Mouse (Mus musculus) midbrain, embryonic 14.5 days (tissue): ENCODE results near the gene Clec2h. TPM values are rescaled to one million over a fixed set of nuclear protein-coding genes. Genes with fewer than 3 reads are reported as not detected.

ENCODE experiments used
- ATAC-seq: fragments of 200-750 bp; cut with Nextera tagmentation; 2 replicates; pipeline ENCODE4 v1.8.0; 2017; ENCODE audit warnings: moderate number of reproducible peaks, moderate library complexity; ENCODE audit not compliant: low FRiP score, low TSS enrichment
- DNase-seq: peaks from one replicate; pipeline ENCODE4 v3.0.0-alpha.2; 2015
- H3K27ac ChIP-seq: fragments of 300-500 bp; sonication (generic); replicated peaks from 2 replicates; pipeline ENCODE4 v1.5.1; 2014; ENCODE audit warnings: mild to moderate bottlenecking, low read depth, low read length, moderate library complexity
- H3K27me3 ChIP-seq: fragments of 300-500 bp; sonication (generic); 2 replicates; pipeline ENCODE4 v1.6.1; 2014; ENCODE audit warnings: low read length, control low read depth, mixed read lengths; ENCODE audit not compliant: control insufficient read depth, insufficient read depth
- H3K36me3 ChIP-seq: fragments of 300-500 bp; sonication (generic); 2 replicates; pipeline ENCODE4 v1.6.1; 2014; ENCODE audit warnings: low read length, control low read depth; ENCODE audit not compliant: control insufficient read depth, insufficient read depth
- H3K4me1 ChIP-seq: fragments of 300-500 bp; sonication (generic); 2 replicates; pipeline ENCODE4 v1.6.1; 2014; ENCODE audit warnings: mild to moderate bottlenecking, antibody characterized with exemption, low read length, control low read depth; ENCODE audit not compliant: control insufficient read depth, insufficient read depth
- H3K4me2 ChIP-seq: fragments of 300-500 bp; sonication (generic); 2 replicates; pipeline ENCODE4 v1.6.1; 2014; ENCODE audit warnings: mild to moderate bottlenecking, low read length, moderate library complexity
- H3K4me3 ChIP-seq: fragments of 300-500 bp; sonication (generic); replicated peaks from 2 replicates; pipeline ENCODE4 v1.5.1; 2014; ENCODE audit warnings: low read depth, low read length
- H3K9ac ChIP-seq: fragments of 300-500 bp; sonication (generic); replicated peaks from 2 replicates; pipeline ENCODE4 v1.6.1; 2014; ENCODE audit warnings: mild to moderate bottlenecking, low read length, moderate library complexity
- H3K9me3 ChIP-seq: fragments of 300-500 bp; sonication (generic); 2 replicates; pipeline ENCODE4 v1.6.1; 2016; ENCODE audit warnings: low read length, control low read depth, mixed read lengths; ENCODE audit not compliant: control insufficient read depth
- WGBS: fragments of 180-500 bp; shearing (Covaris S2); extraction: QIAGEN DNeasy Blood & Tissue Kit; methylation state at CpG from one replicate; pipeline ENCODE4 v1.1.7; 2014; 5-methylcytosine and 5-hydroxymethylcytosine counted together
- polyA plus RNA-seq: library from polyadenylated mRNA; unstranded; fragments of >200 nt; fragmentation: Nextera tagmentation; extraction: Ambion mirVana; gene quantifications from 2 replicates; pipeline ENCODE4 v1.2.1, GENCODE M21; 2014

The Clec2h gene
- polyA plus RNA-seq, 1 experiment from 2014 or later = not detected

DNA sequence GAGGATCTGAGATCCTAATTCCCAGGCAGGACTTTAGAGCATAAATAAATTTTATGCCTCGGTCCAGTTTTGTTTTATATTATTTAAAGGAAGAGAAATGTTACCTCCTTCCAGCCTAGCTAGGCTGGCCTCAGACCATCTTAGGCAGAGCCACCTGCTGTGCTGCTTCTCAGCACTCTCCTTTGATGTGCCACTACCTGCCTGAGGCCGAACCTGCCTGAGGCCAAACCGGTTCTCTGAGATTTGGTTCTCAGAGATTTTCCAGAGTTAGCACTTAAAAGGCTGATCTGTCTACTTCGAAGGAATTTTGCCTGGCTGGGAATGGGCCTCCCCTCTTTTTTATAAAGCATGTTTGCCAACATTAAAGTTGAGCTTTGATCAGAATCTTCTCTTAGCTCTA is 7.8 kb downstream of the Clec2h start:
- no peaks in the 10 kb centered on the region for H3K27me3 ChIP-seq
- peaks cover 4% of the 10 kb centered on the region; the same call in 1 of the 2 replicates for H3K9me3 ChIP-seq
- no peak overlapping the region for H3K9ac ChIP-seq
- no peak for DNase-seq
- ATAC-seq = no peak
- no peak overlapping the region for H3K4me3 ChIP-seq
- H3K36me3 ChIP-seq = no peaks in the 10 kb centered on the region
- no peak overlapping the region for H3K4me2 ChIP-seq
- H3K27ac ChIP-seq = no peak overlapping the region
- WGBS = 69% methylated on average over 4 of the region's 4 CpGs
- H3K4me1 ChIP-seq = no peaks in the 10 kb centered on the region

- no peaks in the 10 kb centered on the region for H3K9me3 ChIP-seq
- no peak overlapping the region for H3K4me2 ChIP-seq
- H3K9ac ChIP-seq = no peak overlapping the region
- no peak overlapping the region for H3K4me3 ChIP-seq
- ATAC-seq (no peak), DNase-seq (no peak)
- no peaks in the 10 kb centered on the region for H3K27me3 ChIP-seq
- no peak overlapping the region for H3K27ac ChIP-seq
- H3K4me1 ChIP-seq = no peaks in the 10 kb centered on the region
- H3K36me3 ChIP-seq = no peaks in the 10 kb centered on the region
Measured at GRCm38 (mm10) chr6:128679574-128679973, 17.4 kb downstream of the Clec2h start.

DNA sequence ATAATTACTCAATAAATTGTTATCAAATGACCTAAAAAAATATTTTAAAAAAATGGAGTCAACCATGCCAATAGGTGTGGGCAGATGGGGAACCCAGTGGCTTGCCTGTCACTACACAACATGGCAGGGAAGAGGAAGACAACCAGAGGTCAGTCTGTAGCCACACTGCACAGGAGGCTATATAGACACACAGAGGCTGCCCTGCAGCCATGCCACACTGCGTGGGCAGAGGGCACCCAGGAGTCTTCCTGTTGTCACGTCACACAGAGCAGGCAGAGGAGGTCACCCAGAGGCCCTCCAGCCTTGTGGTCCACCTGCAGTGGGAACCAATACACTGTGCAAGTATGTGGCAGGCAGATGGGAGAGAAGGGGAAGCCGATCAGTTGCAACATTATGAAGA is 39.5 kb downstream of the Clec2h start:
- no peak overlapping the region for H3K27ac ChIP-seq
- H3K27me3 ChIP-seq = no peaks in the 10 kb centered on the region
- H3K9me3 ChIP-seq = no peaks in the 10 kb centered on the region
- H3K9ac ChIP-seq = no peak overlapping the region
- DNase-seq (no peak), ATAC-seq (no peak; the same call in 1 of the 2 replicates)
- H3K4me1 ChIP-seq = no peaks in the 10 kb centered on the region
- H3K36me3 ChIP-seq = no peaks in the 10 kb centered on the region
- H3K4me2 ChIP-seq = no peak overlapping the region
- 91% methylated on average over 3 of the region's 3 CpGs for WGBS
- no peak overlapping the region for H3K4me3 ChIP-seq

- Histone ChIP-seq H3K9ac (no peak within 1 kb of the TSS), H3K27me3 (no peaks in the 10 kb centered on the region), H3K4me2 (no peak within 1 kb of the TSS), H3K4me1 (no peaks in the 10 kb centered on the region), H3K27ac (no peak within 1 kb of the TSS), H3K36me3 (no peaks in the 10 kb centered on the region), H3K9me3 (no peaks in the 10 kb centered on the region), H3K4me3 (no peak within 1 kb of the TSS)
- ATAC-seq (no peak), DNase-seq (no peak)
- 84% methylated on average over 4 of the region's 4 CpGs for WGBS
Measured at GRCm38 (mm10) chr6:128722959-128723358, 60.8 kb downstream of the Clec2h start, which contains the start of gene Klrb1. TSS of gene Klrb1 (minus strand) at chr6:128723059.

Other genes with a start within 250 kb of the Clec2h start
- 42.1 and 43.3 TPM in 2 replicates for gene Itfg2, start 237.5 kb upstream of the Clec2h start, polyA plus RNA-seq
- gene Fkbp4, start 223.7 kb upstream of the Clec2h start, polyA plus RNA-seq = 313 and 363 TPM in 2 replicates
- gene Pzp, start 135.7 kb upstream of the Clec2h start, polyA plus RNA-seq = 0.20 and 0.21 TPM in 2 replicates
- gene A2ml1, start 80.8 kb upstream of the Clec2h start, polyA plus RNA-seq = 0.43 and 1.00 TPM in 2 replicates
- gene Klrb1a, start 38.9 kb upstream of the Clec2h start, polyA plus RNA-seq = not detected in 2 replicates
- gene Klrb1, start 60.7 kb downstream of the Clec2h start, polyA plus RNA-seq = 0.45 and 0.94 TPM in 2 replicates
- not detected in 2 replicates for gene Klrb1c, start 126.8 kb downstream of the Clec2h start, polyA plus RNA-seq
- gene Gm44511, start 163.9 kb downstream of the Clec2h start, polyA plus RNA-seq = not detected in 2 replicates
- gene Klrb1b, start 163.9 kb downstream of the Clec2h start, polyA plus RNA-seq = 0.09 and 0.14 TPM in 2 replicates
- not detected in 2 replicates for gene Clec2i, start 225.2 kb downstream of the Clec2h start, polyA plus RNA-seq
- gene BC035044, start 228.7 kb downstream of the Clec2h start, polyA plus RNA-seq = 0.19 and 0.36 TPM in 2 replicates